In the genomic region with DNA sequence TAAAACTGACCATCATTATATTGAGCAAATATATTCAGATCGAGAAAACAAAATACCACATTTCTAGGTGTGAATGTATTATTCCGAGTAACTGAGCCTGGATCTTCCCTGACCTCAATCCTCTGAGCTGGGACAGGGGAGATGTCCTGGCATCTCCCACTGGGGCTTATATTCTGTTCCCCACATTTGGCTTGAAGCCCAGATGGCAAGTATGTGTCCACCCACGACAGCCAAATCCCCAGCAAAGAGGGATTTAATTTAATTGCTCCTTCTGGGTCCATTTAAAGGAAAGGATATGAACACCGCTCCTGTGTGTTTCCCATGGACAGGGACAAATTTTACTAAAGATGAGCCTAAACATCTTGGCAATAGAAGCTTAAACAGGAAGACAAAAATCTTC, we compare ENCODE assay signal across 27 mouse cellular contexts. TPM values are rescaled to one million over a fixed set of nuclear protein-coding genes. Genes with fewer than 3 reads are reported as not detected.
DNase-seq lines count a peak whose midpoint lies in the region; ATAC-seq lines count a peak whose summit lies in the region.
"Had no signal": no experiment of that assay in that cellular context is flagged by ENCODE, and none has a peak within 500 bp of the region (broad histone marks: within the 10 kb centered on the region; RNA-seq: fewer than 3 reads in every experiment).

Gene Olfr211, plus strand, starts transcription at position 301 of the 400 bp plus-strand sequence.

- intact Hi-C loops in left cerebral cortex, postnatal 4 days (cut with DNase I) = no loop called here

- DNase-seq in cerebellum, adult 9-10 months = peak; percentile 5
- peak; percentile 21 for DNase-seq in left cerebral cortex, postnatal 4 days
- no peak for DNase-seq in left cerebral cortex, adult 18-20 months (ENCODE audit: low spot score in 2 of 2)
- DNase-seq in brain, adult 2 months (ENCODE audit: low read depth, low spot score) = peak; percentile 19
- DNase-seq in retina, postnatal 7 days (ENCODE audit: low read depth, low spot score) = peak; percentile 23
- DNase-seq in left cerebral cortex, adult 9 months (ENCODE audit: low spot score in 2 of 2) = no peak
- DNase-seq: adrenal gland, postnatal 10 days; embryo, embryonic 11 days; heart, postnatal 14 days; kidney, postnatal 36 days; liver; lung, adult 2 months; lung, postnatal 10 days; right cerebral cortex, postnatal 14 days; thymus, postnatal 25 days had no signal

- no peak for ATAC-seq in cerebellum, adult (ENCODE audit: insufficient number of reproducible peaks, low FRiP score, low TSS enrichment)
- ATAC-seq: forebrain, embryonic 15.5 days; intestine, embryonic 15.5 days; midbrain, embryonic 16.5 days; Patski had no signal

RNA-seq across cellular contexts. Expression of gene Olfr211, which starts in this region (rescaled TPM):
- not detected for total RNA-seq in left cerebral cortex, postnatal 4 days (2021)
- not detected for total RNA-seq in left cerebral cortex, adult 18-20 months (2021)
- total RNA-seq: adrenal gland, postnatal 10 days; gastrocnemius, adult 8-10 months; gastrocnemius, postnatal 4 days; heart, adult 8-10 months; heart, postnatal 14 days; layer of hippocampus, adult 8-10 months; layer of hippocampus, postnatal 25 days; left cerebral cortex, postnatal 10 days; megakaryocyte-erythroid progenitor cell, adult 5-6 weeks had no signal

Comparison
In these comparisons a context has a peak if more than half of its experiments do, and no peak if none do; other contexts are left out.
1. Peak in DNase-seq in left cerebral cortex, postnatal 4 days; RNA of the gene not detected or under 1 TPM.
2. DNase-seq: peak in cerebellum, adult 9-10 months (single experiment), brain, adult 2 months (single experiment) and retina, postnatal 7 days (single experiment); none in left cerebral cortex, adult 18-20 months (0 of 2) and left cerebral cortex, adult 9 months (0 of 2).